Mouse (Mus musculus): ENCODE data around the gene Relch.
"Not testable (repeated sequence)": the region's sequence is repeated elsewhere in the genome, so short reads cannot be mapped to it uniquely, and the experiment has no call there.

Relch gene

DNA sequence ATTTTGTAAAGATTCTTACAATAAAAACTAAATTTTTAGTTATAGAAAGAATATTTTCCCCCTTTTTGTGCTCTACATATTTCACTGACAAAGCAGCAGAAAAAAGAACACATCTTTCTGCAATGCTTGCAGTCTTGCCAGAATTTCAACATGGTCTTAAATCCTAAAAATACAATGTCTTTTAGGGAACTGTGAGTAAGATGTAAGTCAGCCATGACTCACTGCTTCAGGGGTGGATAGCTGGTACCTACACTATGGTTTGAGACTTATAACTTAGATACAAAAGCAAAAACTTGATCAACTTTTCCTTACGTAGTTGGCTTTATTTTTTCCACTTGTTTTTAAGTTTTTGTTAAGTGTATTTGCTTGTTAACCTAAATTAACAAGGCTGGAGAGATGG is 78.8 kb downstream of the Relch start:
- no peak for DNase-seq (ENCODE audit: extremely low spot score, low read depth, low spot score)

DNA sequence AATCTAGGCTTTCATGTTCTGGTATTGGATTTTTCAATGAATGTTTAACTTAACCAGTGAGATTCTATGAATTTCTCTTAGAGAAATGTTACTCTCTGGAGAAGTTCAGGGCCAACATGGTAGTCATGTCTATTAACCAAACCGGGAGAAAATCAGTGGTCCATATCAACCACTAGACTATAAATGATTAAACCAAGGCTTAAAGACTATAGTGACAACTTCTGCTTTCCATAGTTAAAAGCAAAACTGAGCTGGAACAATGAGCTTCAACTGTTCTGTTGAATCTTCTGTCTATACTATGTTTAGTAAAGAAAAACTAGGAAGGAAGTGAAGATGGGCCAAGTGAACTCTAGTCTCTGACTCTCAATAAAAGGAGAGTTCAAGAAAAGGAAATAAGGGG is 82.8 kb downstream of the Relch start:
- DNase-seq (ENCODE audit: extremely low spot score, low read depth, low spot score) = no peak

DNA sequence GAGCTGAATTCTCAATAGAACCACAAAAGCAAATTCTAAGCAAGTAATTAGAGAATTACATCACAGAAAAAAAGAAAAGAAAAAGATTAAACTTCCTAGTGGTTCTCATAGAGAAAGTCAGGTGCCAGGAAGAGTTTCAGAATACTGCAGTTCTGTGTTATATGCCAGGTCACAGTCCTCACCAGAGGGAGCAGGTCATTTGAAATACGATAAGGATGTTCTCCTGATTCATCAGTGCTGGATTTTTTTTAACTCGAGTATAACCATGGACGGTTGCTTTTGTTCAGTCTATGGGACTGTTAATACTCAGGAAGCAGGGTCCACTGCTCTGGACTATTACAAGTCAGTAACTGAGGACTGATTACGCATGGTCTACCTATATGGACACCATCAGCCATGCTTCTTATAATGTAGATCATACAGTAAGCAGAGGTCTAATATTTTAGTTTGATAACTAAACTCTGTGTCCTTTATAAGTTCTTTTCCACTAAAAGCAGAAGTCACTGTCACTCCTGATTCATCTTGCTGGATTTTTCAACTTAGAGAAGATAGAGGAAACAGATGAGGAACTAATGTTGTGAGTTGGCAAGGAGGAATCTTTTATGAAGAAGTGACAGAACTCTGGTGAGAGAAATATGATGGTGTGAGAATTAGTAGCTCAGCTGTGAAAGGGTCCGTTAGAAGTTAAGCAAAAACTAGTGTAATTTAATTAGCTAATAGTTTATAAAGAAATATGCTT is 83.4 kb downstream of the Relch start:
- no peak for DNase-seq (ENCODE audit: extremely low spot score, low read depth, low spot score)

DNA sequence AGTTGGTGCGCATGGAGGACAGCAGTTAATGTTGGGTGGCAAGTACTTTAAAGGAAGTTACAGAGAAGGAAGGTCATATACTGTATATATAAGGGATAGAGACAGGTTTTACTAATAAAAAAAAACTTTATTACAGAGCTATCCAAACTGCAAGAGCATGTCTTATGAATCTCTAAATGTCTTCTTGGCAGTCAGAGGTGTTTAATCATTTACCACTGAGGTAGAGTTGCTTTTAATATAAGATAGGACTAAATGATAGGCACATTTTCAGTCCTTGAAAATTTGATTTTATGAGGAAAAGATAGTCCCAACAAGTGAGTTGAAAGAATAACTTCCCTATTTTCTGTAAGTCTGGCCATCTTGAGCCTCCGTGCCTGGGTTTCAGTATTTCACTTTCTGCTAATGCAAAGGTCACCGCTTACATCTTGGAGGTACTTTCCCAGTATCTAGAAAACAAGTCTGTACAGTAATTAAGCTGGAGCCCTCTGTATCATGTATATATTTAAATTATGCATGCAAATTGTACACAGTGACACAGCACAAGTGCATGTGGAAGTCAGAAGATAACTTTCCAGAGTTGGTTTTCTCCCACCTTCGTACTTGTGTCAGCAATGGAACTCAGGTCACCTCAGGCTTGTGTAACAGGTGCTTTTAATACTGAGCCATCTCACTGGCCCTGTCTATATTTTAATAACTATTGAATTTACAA is 84.6 kb downstream of the Relch start:
- no peak for DNase-seq (ENCODE audit: extremely low spot score, low read depth, low spot score)

DNA sequence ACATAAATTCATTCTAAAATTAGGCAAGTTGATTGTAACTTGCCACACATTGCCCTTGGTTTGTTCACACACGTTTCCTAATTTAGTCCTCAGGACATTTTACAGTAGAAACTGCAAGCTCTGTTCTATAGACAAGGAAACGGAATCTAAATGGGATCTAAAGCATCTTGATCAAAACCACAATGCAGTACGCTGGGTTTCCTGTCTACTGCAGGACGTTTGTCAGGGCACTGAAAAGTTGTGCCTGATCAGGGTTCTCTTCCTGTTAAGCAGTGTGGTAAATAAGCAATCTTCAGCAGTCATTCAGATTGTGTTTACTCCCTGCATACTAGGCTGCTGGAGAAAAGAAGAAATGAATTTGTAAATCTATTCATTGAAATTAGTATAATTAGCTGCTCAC is 88.5 kb downstream of the Relch start:
- DNase-seq (ENCODE audit: extremely low spot score, low read depth, low spot score) = no peak

DNA sequence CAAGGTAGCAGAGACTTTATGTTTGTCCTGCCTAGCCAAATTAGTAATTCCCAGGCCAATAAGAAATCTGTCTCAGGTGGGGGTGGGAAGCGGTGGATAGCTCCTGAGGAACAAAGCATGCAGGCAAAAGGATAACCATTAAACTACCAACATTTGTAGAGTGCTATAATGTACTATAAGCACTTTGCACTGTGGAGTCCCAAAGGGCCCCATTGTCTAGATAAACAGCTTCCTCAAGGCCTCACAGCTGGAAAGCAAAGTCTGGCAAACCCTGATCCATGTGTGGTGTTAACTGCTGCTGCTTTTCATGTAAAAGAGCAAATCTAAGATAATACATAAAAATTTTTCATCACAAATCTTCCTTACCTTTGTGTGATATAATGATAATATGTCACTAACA is 89.3 kb downstream of the Relch start:
- DNase-seq (ENCODE audit: extremely low spot score, low read depth, low spot score) = no peak

DNA sequence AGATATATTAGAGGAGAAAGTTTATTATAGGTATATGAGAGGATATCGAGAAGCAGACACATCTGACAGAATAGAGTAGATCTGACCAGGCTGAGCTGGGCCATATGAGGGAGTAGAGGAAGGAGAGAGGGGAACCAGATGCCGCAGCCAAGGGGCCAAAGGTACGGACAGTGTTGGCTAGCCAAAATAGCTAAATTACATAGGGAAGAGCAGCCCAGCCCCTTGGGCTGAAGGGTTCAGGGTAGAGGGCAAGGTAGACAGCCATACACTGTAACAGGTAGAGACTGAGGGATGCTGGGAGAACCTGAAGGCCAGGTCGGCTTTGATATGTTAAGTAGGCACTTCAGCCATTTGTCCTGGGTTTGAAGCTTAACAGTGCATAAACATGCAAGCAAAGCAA is 95.1 kb downstream of the Relch start:
- no peak for DNase-seq (ENCODE audit: extremely low spot score, low read depth, low spot score)

DNA sequence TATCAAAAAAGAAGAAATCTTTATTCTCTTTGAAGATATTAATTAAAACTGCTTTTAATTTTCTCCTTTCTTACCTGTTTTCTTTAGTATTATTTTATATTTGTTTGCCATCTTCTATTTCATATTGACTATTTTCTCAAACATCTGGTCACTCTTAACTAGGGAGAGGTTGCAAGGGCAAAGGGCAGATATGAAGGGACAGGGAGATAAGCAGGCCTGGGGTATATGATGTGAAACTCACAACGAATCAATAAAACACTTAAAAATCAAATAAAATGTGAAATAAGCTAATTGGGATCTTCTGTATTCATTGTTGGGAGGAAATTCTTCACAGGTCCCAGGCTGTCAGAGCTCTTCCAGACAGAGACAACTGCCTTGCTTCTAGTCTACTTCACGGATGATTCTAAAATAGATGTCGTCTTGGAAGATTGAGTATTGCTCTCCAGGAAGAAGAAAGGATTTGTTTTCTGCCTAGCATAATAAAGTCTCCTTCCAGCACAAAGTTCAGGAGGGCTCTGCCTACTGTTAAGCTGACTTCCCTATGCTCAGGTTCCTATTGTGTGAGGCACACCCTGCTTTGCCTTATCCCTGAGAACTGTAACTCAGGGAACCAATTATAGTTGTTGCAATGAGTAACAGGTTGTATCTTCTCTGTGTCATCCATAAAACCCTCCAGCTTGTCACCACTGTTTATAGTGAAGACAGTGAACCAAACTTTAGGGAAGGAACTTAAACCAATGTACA is 95.9 kb downstream of the Relch start:
- no peak for DNase-seq (ENCODE audit: extremely low spot score, low read depth, low spot score)

DNA sequence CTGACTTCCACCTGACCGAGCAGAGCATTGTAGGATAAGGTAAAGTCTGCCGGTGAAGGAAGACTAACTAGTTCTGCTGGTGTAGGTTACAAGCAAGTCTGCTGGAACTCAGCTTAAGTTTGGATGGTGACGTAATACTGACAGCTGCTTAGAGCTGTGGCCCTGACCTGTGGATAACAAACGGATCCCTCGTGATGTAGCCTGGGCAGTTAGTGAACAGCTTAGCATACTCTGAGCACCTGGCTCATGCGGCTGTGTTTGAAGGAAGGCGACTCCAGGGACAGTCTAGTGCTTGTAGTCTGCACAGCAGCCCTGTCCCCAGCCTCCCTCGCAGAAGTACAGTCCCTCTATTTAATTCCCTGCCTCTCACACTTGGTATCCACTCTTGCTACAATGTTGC is 101.9 kb downstream of the Relch start:
- no peak for DNase-seq (ENCODE audit: extremely low spot score, low read depth, low spot score)

DNA sequence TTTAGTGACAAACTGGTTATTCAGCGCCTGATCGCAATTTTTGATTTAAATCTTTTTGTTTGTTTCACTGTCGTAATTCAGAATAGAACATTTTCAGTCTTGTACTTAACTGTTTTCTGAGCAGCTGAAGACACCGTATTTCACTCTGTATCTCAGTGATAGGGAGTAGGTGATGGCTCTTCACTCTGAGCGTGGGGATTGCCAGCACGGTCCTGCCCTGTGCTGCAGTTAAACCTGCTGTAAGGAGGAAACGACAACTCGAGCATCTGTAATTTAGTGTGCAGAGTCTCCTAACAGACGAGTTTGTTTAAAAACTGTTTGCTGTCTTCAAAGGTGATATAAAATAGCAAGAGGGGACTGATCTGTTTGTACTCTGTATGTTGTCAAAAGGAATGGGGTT is 102.4 kb downstream of the Relch start:
- not testable (repeated sequence) for DNase-seq (ENCODE audit: extremely low spot score, low read depth, low spot score)

DNA sequence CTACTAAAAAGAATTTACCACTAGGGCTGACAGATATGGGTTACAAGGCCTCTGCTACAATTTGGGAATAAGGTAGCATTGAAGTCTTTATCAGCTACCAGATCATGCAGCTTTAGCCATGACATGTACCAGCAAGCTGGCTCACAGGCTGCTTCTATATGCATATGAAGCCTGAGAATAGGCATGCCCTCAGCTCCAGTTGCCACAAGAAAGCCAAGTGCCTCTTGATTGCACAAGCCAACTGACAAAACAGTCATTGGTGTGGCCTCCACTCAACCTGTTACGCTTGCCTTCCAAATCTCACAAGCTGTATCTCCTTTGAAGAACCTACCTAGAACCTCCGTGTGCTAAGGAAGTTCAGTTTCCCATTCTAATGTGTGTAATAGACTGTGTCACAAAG is 104.7 kb downstream of the Relch start:
- DNase-seq (ENCODE audit: extremely low spot score, low read depth, low spot score) = no peak

DNA sequence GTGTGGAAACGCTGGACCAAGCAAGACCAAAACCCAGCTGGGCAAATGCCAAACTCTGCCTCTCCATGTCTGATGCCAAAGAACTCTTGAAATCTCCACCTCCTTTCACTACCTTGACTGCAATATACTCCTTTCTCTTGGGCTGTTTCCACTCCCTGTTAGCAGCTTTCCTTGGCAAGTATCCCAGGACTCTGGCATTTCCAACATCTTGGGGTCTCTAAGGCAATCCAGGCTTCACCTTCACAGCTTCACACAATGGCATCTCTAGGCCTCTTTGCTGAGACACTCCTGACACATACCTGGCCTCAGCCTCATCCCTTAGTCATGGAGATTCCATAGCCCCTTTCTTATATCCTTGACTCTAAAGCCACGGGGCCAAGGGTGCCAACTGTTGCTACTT is 107.0 kb downstream of the Relch start:
- DNase-seq (ENCODE audit: extremely low spot score, low read depth, low spot score) = no peak

DNA sequence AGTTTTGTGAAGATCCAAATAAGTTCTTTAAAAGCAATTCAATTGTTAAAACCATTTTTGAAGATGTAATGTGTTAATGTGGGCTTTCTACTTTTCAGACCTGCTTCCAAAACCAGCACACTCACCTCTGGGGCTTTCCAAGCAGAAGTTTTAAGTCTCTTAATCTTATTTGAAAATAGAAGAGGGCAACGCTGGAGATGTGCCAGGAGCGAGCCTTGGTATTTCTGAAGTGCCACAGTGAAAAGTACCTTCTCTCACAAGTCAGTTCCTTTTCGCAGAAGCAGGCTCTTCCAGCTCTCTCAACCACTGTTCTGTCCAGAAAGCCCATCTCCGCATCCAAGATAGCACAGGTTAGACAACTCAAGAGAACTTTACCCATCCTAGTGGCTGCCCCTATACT is 112.8 kb downstream of the Relch start:
- DNase-seq (ENCODE audit: extremely low spot score, low read depth, low spot score) = no peak

DNA sequence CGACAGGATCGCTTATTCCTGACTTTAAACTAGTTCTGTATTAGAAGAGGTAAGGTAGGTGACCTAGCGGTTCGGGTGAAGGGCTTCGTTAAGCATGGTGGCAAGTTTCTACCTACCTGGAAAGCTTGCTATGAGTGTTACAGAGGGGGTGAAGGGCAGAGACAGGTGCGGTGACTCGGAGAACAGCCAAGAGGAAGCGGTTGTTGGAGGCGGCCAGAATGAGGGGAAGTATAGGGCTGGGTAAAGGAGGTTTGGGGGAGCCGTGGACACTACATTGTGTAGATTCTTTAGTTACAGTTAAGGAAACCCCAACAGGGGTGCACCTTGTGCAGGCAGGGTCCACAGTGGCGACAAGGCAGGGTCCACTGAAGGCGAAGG is 116.4 kb downstream of the Relch start:
- DNase-seq (ENCODE audit: extremely low spot score, low read depth, low spot score) = no peak

DNA sequence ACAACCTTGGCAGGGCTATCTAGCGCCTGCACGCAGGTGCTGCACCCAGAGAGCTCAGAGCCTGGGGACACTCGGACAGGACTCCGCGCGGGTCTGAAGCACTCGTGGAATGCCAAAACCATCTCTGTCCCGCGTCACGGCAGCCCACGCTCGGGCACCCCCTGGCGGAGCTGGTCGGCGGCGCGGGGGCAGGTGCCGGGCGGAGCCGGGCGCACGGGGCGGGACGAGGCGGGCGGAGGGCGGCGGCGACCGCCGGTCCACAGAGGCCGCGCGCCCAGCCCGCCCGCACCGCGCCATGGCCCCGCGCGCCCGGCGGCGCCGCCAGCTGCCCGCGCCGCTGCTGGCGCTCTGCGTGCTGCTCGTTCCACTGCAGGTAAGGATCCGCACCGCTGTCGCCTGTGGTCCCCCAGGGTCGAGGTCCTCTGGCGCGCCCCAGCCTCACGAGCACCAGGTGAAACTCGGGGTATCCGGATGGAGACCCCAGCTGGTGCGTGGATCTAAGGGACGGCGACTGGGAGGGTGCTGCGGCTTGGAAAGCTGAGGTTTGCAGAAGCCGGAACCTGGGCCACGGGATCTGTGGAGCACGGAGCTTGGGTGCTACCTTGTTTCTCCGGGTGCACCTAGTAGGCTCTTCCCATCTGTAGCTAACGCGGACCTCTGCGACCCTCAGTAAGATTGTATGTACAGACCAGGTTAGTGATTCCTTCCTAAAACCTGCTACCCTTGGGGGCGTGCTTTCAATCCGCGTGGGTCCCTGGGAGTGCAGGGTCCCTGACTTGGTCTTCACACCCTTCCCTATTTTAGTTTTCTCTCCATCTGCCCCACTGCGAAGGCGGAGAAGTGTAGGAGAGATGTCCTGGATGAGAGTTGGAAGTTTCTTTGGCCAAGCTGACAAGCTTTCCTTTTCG is 117.0 kb downstream of the Relch start, which contains the start of gene Tnfrsf11a:
Tnfrsf11a (plus strand) TSS at position 262 of the 908 bp plus-strand sequence.
- no peak for DNase-seq (ENCODE audit: extremely low spot score, low read depth, low spot score)

DNA sequence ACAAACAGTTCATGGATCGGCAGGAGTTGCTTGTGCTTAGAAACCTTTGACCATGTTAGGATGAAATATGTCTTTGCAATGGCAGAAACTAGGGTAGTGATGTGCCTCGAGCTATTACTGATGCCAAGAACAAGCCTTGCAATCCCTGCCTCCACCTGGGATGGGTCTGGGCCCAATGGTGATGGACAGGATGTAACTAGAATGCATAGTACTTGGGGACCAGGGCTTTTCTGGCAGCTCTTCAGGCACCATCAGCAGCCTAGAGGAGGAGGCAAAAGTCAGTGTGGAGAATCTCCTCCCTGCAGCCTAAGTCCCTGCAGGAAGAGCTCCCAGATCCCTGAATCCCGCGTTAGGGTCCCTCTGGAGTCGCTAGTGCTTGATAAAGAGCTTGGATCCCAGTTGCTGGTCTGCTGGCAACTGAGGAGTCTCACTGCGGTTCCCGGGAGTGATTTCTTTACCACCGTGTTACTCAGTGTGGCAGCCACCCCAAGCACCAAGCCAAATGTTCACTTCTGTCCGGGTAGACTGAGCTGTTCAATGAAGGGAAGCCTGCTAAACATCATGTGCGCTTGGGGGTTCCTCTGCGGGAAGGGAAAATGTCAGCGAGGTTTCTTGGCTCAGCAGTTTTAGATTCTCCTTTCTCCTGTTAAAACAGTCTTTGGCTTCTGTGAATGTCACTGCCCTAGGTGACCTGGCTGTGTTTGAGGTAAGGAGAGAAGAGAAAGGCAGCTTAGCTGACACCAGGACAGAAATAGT is 117.9 kb downstream of the Relch start:
- DNase-seq (ENCODE audit: extremely low spot score, low read depth, low spot score) = no peak

DNA sequence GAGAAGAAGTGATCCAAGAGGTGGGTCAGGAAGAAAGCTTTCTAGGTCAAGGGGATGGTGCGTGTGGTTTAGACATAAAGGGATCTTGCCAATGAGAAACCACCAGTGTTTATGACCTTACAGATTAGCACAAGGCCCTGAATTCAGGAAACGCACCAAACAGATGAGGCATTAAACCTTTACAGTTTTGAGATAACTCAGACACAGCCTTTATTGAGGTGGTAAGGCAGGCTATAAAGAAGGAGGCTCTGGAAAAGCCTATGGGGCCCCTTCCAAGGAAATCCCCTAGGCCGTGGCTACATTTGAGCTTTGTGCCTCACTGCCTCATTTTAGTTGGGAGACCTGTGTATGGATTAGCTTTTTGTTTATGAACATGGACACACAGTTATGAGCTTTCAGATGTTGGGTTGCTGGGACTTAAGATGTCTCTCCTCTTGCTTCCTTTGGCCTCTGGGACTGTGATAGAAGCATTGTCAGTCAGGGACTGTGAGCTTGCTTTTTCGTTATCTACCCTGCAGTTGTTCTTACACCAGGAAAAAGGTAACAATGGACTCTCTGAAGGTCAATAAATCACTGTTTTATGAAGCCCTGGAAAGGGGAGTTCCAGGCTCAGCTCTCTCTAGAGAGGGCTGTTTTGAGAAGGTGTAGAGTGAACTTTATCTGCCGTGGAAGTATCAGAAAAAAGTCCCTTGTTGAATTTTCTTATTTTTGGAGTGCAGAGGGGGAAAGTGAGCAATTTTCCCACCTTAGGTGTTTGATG is 120.8 kb downstream of the Relch start:
- no peak for DNase-seq (ENCODE audit: extremely low spot score, low read depth, low spot score)

DNA sequence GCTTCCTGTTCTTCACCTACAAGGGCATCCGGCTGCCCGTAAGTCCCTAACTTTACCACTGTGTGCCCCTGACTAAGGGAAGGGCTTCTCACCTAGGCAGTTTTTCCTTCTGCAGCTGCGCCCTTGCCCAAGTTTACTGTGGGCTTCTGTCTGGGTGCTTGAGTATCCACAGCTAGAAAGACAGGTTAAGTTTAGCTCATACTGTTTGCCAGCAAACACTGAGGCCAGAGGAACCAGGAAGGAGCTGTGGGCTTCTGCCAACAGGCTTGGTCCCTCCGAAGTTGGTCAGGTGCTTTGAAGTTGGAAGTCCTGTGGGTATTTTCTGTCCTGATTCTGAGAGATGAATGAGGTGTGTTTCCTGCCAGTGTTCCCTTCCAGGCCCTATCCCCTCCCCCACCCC is 121.5 kb downstream of the Relch start:
- no peak for DNase-seq (ENCODE audit: extremely low spot score, low read depth, low spot score)

DNA sequence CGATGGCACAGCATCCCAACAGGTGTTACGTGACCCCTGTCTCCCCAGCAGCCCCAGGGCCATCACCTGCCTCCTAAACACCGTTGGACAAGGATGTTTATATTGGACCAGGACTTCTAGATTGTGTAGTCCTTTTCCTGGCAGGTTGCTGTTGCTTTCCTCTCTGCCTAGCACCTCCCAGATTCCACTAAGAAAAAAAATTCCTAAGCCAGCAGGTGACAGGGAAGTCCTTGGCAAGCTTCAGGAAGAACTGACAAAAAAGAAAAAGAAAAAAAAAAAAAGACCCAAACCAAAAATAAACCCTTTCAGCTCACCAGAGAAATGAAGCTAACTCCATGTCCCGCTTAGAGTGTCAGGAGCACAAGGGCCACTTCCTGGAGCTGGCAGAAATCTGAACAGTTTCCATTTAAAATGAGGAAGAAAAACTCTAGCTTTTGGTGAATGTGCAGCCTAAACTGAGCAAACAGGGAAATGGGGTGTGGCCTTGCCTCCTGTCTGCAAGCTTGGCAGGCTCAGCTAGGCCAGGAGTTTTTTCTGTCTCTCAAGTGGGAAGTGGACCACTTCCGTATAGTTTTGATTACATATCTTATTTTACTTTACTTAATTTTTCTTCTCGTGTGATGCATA is 123.2 kb downstream of the Relch start:
- no peak for DNase-seq (ENCODE audit: extremely low spot score, low read depth, low spot score)
